Mouse (Mus musculus) urinary bladder, adult 2 months (tissue): Measurements from ENCODE around the gene Myh6. TPM values are rescaled to one million over a fixed set of nuclear protein-coding genes. Genes with fewer than 3 reads are reported as not detected.
"Not testable (repeated sequence)": the region's sequence is repeated elsewhere in the genome, so short reads cannot be mapped to it uniquely, and the experiment has no call there.

Experiments used
- DNase-seq: peaks from one replicate; pipeline ENCODE4 v3.0.0; 2022; ENCODE audit warnings: low spot score
- polyA plus RNA-seq: library from polyadenylated mRNA; depleted of rRNA; stranded (reverse); fragments of >200 nt; gene quantifications from 2 replicates; pipeline ENCODE4 v1.2.3, GENCODE M21; 2012

The Myh6 gene
- polyA plus RNA-seq, 1 experiment, result 0.22 TPM

GRCm38 (mm10) chr14:54994869-54995186, 28.1 kb upstream of the Myh6 start:
- DNase-seq, result no peak

GRCm38 (mm10) chr14:54994136-54994868, 27.6 kb upstream of the Myh6 start, which contains the start of gene Myh7:
Gene Myh7 (minus strand): TSS chr14:54994626.
- no peak for DNase-seq

- DNase-seq, result no peak
Observed at GRCm38 (mm10) chr14:54993636-54994035, 26.9 kb upstream of the Myh6 start.

GRCm38 (mm10) chr14:54992196-54992595, 25.5 kb upstream of the Myh6 start:
- no peak for DNase-seq

GRCm38 (mm10) chr14:54989886-54990441, 23.2 kb upstream of the Myh6 start:
- no peak for DNase-seq

- no peak for DNase-seq
Observed at GRCm38 (mm10) chr14:54988882-54989281, 22.2 kb upstream of the Myh6 start.

GRCm38 (mm10) chr14:54988350-54988874, 21.7 kb upstream of the Myh6 start:
- not testable (repeated sequence) for DNase-seq

GRCm38 (mm10) chr14:54981934-54982333, 15.2 kb upstream of the Myh6 start:
- no peak for DNase-seq

- no peak for DNase-seq
Observed at GRCm38 (mm10) chr14:54978664-54979063, 11.9 kb upstream of the Myh6 start.

GRCm38 (mm10) chr14:54976633-54977032, 9.9 kb upstream of the Myh6 start, which contains the start of gene Gm17428:
Gene Gm17428 (plus strand): TSS chr14:54976933.
- no peak for DNase-seq

- DNase-seq, result no peak
Observed at GRCm38 (mm10) chr14:54974068-54974791, 7.5 kb upstream of the Myh6 start.

GRCm38 (mm10) chr14:54972786-54973185, 6.1 kb upstream of the Myh6 start:
- not testable (repeated sequence) for DNase-seq

- no peak for DNase-seq
Observed at GRCm38 (mm10) chr14:54968344-54968743, 1.6 kb upstream of the Myh6 start.

GRCm38 (mm10) chr14:54967874-54968273, 1.1 kb upstream of the Myh6 start:
- DNase-seq, result no peak

- no peak for DNase-seq
Observed at GRCm38 (mm10) chr14:54965631-54966030, 1.1 kb downstream of the Myh6 start.

GRCm38 (mm10) chr14:54965044-54965443, 1.7 kb downstream of the Myh6 start:
- DNase-seq, result no peak

GRCm38 (mm10) chr14:54963727-54964126, 3.0 kb downstream of the Myh6 start:
- DNase-seq, result no peak

GRCm38 (mm10) chr14:54962714-54963113, 4.0 kb downstream of the Myh6 start:
- no peak for DNase-seq

- DNase-seq, result no peak
Observed at GRCm38 (mm10) chr14:54961487-54961886, 5.2 kb downstream of the Myh6 start.

- no peak for DNase-seq
Observed at GRCm38 (mm10) chr14:54960769-54961168, 6.0 kb downstream of the Myh6 start.

GRCm38 (mm10) chr14:54959853-54960613, 6.7 kb downstream of the Myh6 start:
- DNase-seq, result not testable (repeated sequence)

- no peak for DNase-seq
Observed at GRCm38 (mm10) chr14:54959197-54959596, 7.5 kb downstream of the Myh6 start.
